8 mouse cellular contexts compared by ENCODE assay signal in the genomic region with DNA sequence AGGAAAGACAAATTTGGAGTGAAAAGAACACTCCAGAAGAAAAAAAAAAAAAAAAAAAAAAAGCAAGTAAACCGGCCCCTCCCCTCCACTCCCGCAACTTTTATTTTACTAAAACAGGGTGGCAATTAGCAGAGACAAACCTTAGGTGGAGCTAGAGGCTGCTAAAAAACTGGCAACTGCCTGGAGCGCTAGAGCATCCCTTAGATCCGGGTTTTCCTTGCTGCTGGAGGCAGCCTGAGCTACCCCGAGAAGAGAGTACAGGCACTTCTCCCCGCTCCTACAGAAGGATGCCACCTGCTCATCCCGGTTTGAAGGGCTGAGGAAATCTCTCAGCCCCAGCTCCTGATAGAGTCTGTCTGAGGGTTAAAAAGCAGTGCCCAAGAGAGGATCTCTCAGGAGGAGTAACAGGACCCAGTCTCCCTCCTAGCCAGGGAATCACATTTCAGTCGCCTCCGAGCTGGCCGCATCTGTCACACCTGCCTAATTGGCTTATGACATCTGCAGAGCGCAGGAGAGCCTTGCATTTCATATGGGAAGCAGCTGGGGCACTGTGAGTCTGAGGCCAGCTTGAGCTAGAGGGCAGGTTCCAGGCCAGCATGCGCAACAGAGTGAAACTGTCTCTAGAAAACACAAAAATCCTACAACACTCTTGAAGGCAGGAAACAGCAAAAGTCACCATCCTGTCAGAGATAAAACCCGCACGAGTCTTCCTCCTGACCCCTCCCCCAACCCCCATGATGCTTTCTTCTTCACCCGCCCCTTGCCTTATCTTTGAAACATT. TPM values are rescaled to one million over a fixed set of nuclear protein-coding genes. Genes with fewer than 3 reads are reported as not detected.
DNase-seq lines count a peak whose midpoint lies in the region; ATAC-seq lines count a peak whose summit lies in the region.

No protein-coding gene starts in this region.

- H3K36me3 ChIP-seq in limb, embryonic 12.5 days, result peaks cover 9% of the 10 kb centered on the region
- H3K36me3 ChIP-seq in midbrain, embryonic 13.5 days, result peaks cover 7% of the 10 kb centered on the region

- H3K27ac ChIP-seq in limb, embryonic 12.5 days, result no peak overlapping the region
- 0 out of 2 replicates have a peak overlapping the region, but pooled peaks have one; percentile 12 for H3K27ac ChIP-seq in midbrain, embryonic 13.5 days

- no peaks in the 10 kb centered on the region; the same call in 1 of the 2 replicates for H3K27me3 ChIP-seq in limb, embryonic 12.5 days
- H3K27me3 ChIP-seq in midbrain, embryonic 13.5 days, result peaks cover 4% of the 10 kb centered on the region; the same call in 1 of the 2 replicates

- H3K4me1 ChIP-seq in limb, embryonic 12.5 days (replicated peaks), result peaks cover 13% of the 10 kb centered on the region
- H3K4me1 ChIP-seq in midbrain, embryonic 13.5 days (replicated peaks), result peaks cover 10% of the 10 kb centered on the region

- WGBS in limb, embryonic 12.5 days, result 7% methylated on average over 15 of the region's 15 CpGs
- 8% methylated on average over 15 of the region's 15 CpGs for WGBS in midbrain, embryonic 13.5 days

- peak; percentile 71 for ATAC-seq in common myeloid progenitor, adult 5-6 weeks (replicated peaks; ENCODE audit: low read depth, poor library complexity, severe bottlenecking)
- ATAC-seq in granulocyte monocyte progenitor cell, adult 5-6 weeks (replicated peaks; ENCODE audit: poor library complexity, severe bottlenecking), result peak; percentile 61
- ATAC-seq in limb, embryonic 12.5 days (ENCODE audit: insufficient number of reproducible peaks, insufficient read depth, low FRiP score, low TSS enrichment, low read depth), result peak; percentile 71
- ATAC-seq in midbrain, embryonic 13.5 days, result peak; percentile 89

- no peaks in the 10 kb centered on the region for H3K9me3 ChIP-seq in limb, embryonic 12.5 days
- H3K9me3 ChIP-seq in midbrain, embryonic 13.5 days, result no peaks in the 10 kb centered on the region

- peak overlapping the region; percentile 51 for H3K4me2 ChIP-seq in limb, embryonic 12.5 days
- H3K4me2 ChIP-seq in midbrain, embryonic 13.5 days (replicated peaks), result peak overlapping the region; percentile 38

- H3K4me3 ChIP-seq in limb, embryonic 12.5 days (replicated peaks), result peak overlapping the region; percentile 12
- 0 out of 2 replicates have a peak overlapping the region, but pooled peaks have one; percentile 16 for H3K4me3 ChIP-seq in midbrain, embryonic 13.5 days (replicated peaks)

- DNase-seq in layer of hippocampus, adult 11-12 months (ENCODE audit: low spot score), result peak; percentile 53
- DNase-seq in layer of hippocampus, adult 9-10 months (ENCODE audit: low spot score), result no peak
- peak; percentile 45 for DNase-seq in kidney, adult 11 months
- peak; percentile 52 for DNase-seq in testis, postnatal 10 days (ENCODE audit: low spot score)

- H3K9ac ChIP-seq in limb, embryonic 12.5 days (replicated peaks), result no peak overlapping the region; the same call in 1 of the 2 replicates
- H3K9ac ChIP-seq in midbrain, embryonic 13.5 days (replicated peaks), result peak overlapping the region; percentile 42; the same call in 1 of the 2 replicates

RNA-seq across cellular contexts. Expression of a gene that starts 12.4 kb away (rescaled TPM):
- 17.0 and 36.4 TPM in 2 replicates for total RNA-seq in common myeloid progenitor, adult 5-6 weeks (2017)
- total RNA-seq in granulocyte monocyte progenitor cell, adult 5-6 weeks (2014; fragmentation: Nextera tagmentation), result 9.7 and 16.0 TPM in 2 replicates
- total RNA-seq in granulocyte monocyte progenitor cell, adult 5-6 weeks (2017), result 15.9 and 18.6 TPM in 2 replicates
- polyA plus RNA-seq in limb, embryonic 12.5 days (2016; fragmentation: Nextera tagmentation; extraction: Ambion mirVana), result 47.4 and 55.2 TPM in 2 replicates
- 70.0 and 73.0 TPM in 2 replicates for polyA plus RNA-seq in midbrain, embryonic 13.5 days (2015; fragmentation: Nextera tagmentation; extraction: Ambion mirVana)

RNA-seq across cellular contexts. Expression of a gene that starts 27.6 kb away (rescaled TPM):
- 50.3 and 52.5 TPM in 2 replicates for total RNA-seq in common myeloid progenitor, adult 5-6 weeks (2017)
- total RNA-seq in granulocyte monocyte progenitor cell, adult 5-6 weeks (2014; fragmentation: Nextera tagmentation), result 23.8 and 47.4 TPM in 2 replicates
- 37.1 and 48.8 TPM in 2 replicates for total RNA-seq in granulocyte monocyte progenitor cell, adult 5-6 weeks (2017)
- 50.8 and 54.6 TPM in 2 replicates for polyA plus RNA-seq in limb, embryonic 12.5 days (2016; fragmentation: Nextera tagmentation; extraction: Ambion mirVana)
- polyA plus RNA-seq in midbrain, embryonic 13.5 days (2015; fragmentation: Nextera tagmentation; extraction: Ambion mirVana), result 36.0 and 40.0 TPM in 2 replicates

RNA-seq across cellular contexts. Expression of a gene that starts 37.4 kb away (rescaled TPM):
- total RNA-seq in common myeloid progenitor, adult 5-6 weeks (2017), result 11.8 and 14.1 TPM in 2 replicates
- 2.3 and 5.3 TPM in 2 replicates for total RNA-seq in granulocyte monocyte progenitor cell, adult 5-6 weeks (2014; fragmentation: Nextera tagmentation)
- total RNA-seq in granulocyte monocyte progenitor cell, adult 5-6 weeks (2017), result 2.7 and 3.6 TPM in 2 replicates
- polyA plus RNA-seq in limb, embryonic 12.5 days (2016; fragmentation: Nextera tagmentation; extraction: Ambion mirVana), result 2.5 and 3.3 TPM in 2 replicates
- 0.39 and 0.52 TPM in 2 replicates for polyA plus RNA-seq in midbrain, embryonic 13.5 days (2015; fragmentation: Nextera tagmentation; extraction: Ambion mirVana)
